Mouse (Mus musculus): ENCODE measurements at regions not wholly inside any gene's neighbourhood (a gene's known extent, or its start where the extent isn't known, plus 50 kb on each side); places are given as distances from the start of the nearest gene placed in this dataset.
A peak's percentile ranks its signal among the peaks of the same experiment; 100 is the strongest.

- peak; percentile 39 for DNase-seq
These were observed 95.2 kb upstream of the Ppp1r26 start for GRCm38 (mm10) chr2:28351445-28351844.

- DNase-seq, result peak; percentile 85
These were observed 93.7 kb upstream of the Ppp1r26 start for GRCm38 (mm10) chr2:28352903-28353302.

- peak; percentile 55 for DNase-seq
These were observed 84.4 kb upstream of the Ppp1r26 start for GRCm38 (mm10) chr2:28362199-28362598.

GRCm38 (mm10) chr2:28364623-28365022 is 82.0 kb upstream of the Ppp1r26 start:
- DNase-seq, result peak; percentile 72

GRCm38 (mm10) chr2:28365756-28366155 is 80.8 kb upstream of the Ppp1r26 start:
- DNase-seq, result peak; percentile 73

- DNase-seq, result peak; percentile 94
These were observed 71.8 kb upstream of the Ppp1r26 start for GRCm38 (mm10) chr2:28374838-28375237.

GRCm38 (mm10) chr2:28377948-28378822 is 68.4 kb upstream of the Ppp1r26 start:
- peak; percentile 80 for DNase-seq

- no peak for DNase-seq
These were observed 64.4 kb upstream of the Ppp1r26 start for GRCm38 (mm10) chr2:28382051-28382802.

GRCm38 (mm10) chr2:28384875-28385274 is 61.7 kb upstream of the Ppp1r26 start:
- no peak for DNase-seq

GRCm38 (mm10) chr2:28386784-28387183 is 59.8 kb upstream of the Ppp1r26 start:
- DNase-seq, result no peak

GRCm38 (mm10) chr2:28387422-28387836 is 59.2 kb upstream of the Ppp1r26 start:
- DNase-seq, result peak; percentile 97

- no peak for DNase-seq
These were observed 58.7 kb upstream of the Ppp1r26 start for GRCm38 (mm10) chr2:28387926-28388325.

GRCm38 (mm10) chr2:28389703-28390102 is 56.9 kb upstream of the Ppp1r26 start:
- DNase-seq, result no peak

GRCm38 (mm10) chr2:28395391-28395790 is 51.2 kb upstream of the Ppp1r26 start:
- no peak for DNase-seq

Data from heart, adult 11 months (tissue).